Mouse (Mus musculus) frontal cortex, adult (tissue): Measurements from ENCODE around the gene Ttyh2.

Experiments
- ATAC-seq: cut with Nextera tagmentation; 2 replicates; pipeline ENCODE4 v1.9.2; 2017; ENCODE audit warnings: mild to moderate bottlenecking, moderate library complexity, mixed read lengths; ENCODE audit not compliant: low TSS enrichment

The Ttyh2 gene

GRCm38 (mm10) chr11:114704071-114704913 lies 29.1 kb downstream of the Ttyh2 start:
- peak; percentile 62 for ATAC-seq

GRCm38 (mm10) chr11:114706358-114706757 lies 31.1 kb downstream of the Ttyh2 start:
- ATAC-seq = no peak

GRCm38 (mm10) chr11:114711393-114711792 lies 36.2 kb downstream of the Ttyh2 start:
- ATAC-seq = no peak

DNA sequence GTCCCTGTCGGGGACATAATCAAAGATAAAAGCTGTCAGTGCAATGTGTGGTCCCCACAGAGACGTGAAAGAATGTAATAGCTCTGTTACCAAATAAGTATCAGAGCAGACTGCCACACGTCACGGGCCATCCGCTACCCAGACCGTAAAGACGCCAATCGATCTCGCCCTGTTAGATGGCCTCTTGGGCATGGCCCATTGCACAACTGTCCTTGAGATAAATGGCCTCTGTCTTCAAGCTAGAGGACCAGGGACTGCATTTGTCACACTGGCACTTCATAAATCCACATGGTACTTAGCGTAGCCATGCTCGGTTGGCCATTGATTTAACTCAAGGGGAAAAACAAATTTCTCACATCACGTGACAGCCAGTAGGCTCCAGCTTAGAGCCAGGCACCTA lies 36.6 kb downstream of the Ttyh2 start:
- ATAC-seq = no peak

DNA sequence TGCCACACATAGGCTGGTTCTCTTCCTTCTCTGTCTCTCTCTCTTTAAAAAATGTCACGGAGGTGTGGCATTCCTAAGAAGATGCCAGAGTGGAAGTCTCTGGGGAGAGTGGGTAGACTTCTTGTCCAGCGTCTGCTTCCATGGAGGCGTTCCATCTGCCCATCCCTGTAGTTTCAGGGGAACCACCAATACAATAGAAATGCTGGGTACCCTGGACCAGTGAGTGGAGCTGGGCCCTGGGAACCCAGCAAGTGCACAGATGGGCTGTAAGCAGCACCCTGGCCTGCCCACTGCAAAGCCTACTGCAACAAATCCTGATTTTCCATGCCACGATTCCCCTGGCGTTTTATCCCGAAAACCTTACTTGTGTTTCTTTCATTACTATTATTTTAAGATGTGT lies 39.3 kb downstream of the Ttyh2 start:
- peak; percentile 96 for ATAC-seq

- no peak for ATAC-seq
These were observed 40.3 kb downstream of the Ttyh2 start for GRCm38 (mm10) chr11:114715531-114715930.

DNA sequence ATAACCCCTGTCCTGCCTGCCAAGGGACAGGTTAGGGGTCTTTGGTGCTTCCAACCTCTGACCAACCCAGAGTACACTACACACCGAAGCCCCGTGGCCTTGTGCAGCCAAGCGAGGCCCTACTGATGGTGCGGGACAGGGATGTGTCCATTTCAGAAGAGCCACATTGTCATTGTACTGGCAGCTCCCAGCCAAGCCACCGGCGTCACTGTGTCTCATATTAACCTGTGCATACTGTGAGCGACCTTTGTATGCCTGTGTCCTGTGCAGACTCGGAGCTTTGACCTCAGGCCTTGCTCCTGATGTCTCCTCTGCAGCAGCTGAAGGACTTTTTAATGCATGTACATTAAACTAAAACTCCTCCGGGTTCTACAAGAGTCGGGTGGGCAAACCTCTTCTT lies 45.3 kb downstream of the Ttyh2 start:
- no peak for ATAC-seq

GRCm38 (mm10) chr11:114722438-114722837 lies 47.2 kb downstream of the Ttyh2 start:
- ATAC-seq = no peak

GRCm38 (mm10) chr11:114723030-114723429 lies 47.8 kb downstream of the Ttyh2 start:
- ATAC-seq = no peak

GRCm38 (mm10) chr11:114724787-114725590 lies 49.8 kb downstream of the Ttyh2 start:
- peak; percentile 66 for ATAC-seq

DNA sequence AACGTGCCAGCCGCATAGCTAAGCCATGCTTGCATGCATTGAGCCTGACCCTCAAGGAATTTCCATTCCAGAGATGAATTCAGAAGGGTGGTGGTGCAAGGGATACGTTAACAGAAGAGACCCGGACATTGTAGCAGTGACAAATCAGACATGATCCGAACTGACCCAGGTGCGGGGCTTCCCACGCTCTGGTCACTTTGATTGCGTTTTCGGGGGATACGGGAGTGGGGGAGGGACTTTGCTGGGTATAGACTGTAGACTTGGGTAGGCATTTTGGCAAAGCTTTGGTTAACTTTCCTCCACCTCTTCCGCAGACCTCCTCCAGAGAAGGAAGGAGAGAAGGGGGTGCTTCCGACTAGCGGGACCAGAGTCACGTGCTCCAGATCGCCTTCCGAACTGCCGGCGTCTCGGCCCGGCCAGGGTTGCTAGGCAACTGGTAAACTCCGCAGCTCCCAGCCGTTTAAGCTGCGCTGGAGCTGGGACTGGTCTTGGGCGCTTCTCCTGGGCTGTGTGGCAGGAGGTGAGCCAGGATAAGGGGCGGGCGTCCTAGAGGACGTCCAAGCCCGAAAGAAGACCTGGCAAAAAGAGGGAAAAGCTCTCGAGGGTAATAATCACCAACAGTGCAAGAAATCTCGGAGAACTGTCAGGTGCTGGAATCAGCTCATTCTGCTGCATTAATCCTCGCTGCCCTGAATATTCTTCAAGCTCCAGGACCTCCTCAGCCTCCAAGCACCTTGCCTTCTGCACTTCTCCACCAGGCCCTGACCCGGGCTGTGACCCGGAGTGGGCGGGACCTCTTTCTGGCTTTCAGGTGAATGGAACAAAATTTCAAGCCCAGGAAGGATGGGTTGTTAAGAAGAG lies 52.0 kb downstream of the Ttyh2 start, which contains the start of gene Dnaic2:
TSS of gene Dnaic2 (plus strand) at position 444 of the 861 bp plus-strand sequence.
- peak; percentile 80 for ATAC-seq

DNA sequence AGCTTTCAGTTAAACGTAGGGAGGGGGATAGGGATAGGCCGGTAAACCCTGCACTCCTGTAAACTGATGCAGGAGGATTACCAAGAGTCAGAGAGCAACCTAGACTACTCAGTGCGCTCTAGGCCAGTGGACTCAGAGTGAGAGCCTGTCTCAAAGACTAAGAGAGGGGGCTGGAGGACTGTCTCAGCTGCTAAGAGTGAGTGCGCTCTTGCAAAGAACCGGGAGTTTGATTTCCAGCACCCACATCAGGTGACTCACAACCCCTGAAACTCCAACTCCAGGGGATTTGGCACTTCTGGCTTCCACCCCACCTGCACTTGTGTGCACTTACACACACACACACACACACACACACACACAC lies 52.6 kb downstream of the Ttyh2 start:
- no peak for ATAC-seq

DNA sequence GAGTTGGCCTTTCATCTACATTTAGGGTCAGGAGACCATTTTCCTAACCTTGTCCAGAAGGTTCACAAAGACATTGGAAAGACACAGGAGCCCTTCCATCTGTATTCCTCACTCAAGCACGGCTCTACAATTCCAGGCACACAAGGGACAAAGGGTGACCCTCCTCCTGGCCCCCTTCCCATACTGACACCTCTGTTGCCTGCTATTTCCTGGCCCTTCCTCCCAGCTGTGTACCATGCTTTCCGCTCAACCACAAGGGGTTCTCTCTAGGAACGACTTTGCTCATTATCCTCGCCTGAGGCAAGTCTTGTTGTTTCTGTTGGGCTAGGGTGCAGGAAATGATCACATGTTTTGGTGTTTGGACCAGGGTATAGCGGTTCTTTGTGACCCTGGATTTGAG lies 53.1 kb downstream of the Ttyh2 start:
- no peak for ATAC-seq

DNA sequence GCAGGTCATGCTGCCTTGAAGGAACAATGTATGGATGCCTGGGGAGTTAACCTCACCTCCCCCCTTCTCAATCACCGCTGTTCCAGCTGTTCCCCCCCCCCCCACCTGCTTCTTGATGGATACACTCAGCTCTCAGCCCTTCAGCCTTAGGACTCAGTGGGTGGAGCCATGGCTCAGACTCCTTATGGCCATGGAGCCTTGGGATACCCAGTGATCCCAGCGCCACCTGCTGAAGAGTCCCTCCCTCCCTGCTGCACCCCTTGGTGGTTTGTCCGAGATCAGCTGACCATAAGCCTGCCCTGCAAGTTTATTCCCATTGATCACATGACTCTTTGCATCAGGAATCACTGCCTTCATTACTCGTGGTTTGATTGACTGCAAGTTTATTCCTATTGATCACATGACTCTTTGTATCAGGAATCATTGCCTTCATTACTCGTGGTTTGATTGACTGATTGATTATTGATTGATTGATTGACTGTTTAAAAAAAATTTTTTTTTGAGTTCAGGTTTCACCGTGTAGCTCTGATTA lies 54.7 kb downstream of the Ttyh2 start:
- no peak for ATAC-seq

GRCm38 (mm10) chr11:114731711-114732110 lies 56.5 kb downstream of the Ttyh2 start:
- no peak for ATAC-seq

- no peak for ATAC-seq
These were observed 57.7 kb downstream of the Ttyh2 start for GRCm38 (mm10) chr11:114732890-114733289.

DNA sequence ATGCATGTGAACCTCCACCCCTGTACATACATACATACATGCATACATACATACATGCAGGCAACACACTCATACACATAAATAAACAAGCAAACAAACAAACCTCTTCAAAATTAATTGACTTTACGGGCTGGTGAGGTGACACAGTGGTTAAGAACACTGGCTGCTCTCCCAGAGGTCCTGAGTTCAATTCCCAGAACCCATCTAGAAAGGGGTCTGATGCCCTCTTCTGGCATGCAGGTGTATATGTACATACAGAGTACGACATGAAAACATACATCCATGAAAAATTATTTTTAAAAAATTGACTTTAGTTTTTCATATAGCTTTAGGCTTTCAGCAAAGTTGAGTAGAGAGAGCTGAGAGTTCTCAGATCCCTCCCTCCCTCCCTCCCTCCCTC lies 60.9 kb downstream of the Ttyh2 start:
- ATAC-seq = no peak

- ATAC-seq = peak; percentile 82
These were observed 61.8 kb downstream of the Ttyh2 start for GRCm38 (mm10) chr11:114736913-114737624.

DNA sequence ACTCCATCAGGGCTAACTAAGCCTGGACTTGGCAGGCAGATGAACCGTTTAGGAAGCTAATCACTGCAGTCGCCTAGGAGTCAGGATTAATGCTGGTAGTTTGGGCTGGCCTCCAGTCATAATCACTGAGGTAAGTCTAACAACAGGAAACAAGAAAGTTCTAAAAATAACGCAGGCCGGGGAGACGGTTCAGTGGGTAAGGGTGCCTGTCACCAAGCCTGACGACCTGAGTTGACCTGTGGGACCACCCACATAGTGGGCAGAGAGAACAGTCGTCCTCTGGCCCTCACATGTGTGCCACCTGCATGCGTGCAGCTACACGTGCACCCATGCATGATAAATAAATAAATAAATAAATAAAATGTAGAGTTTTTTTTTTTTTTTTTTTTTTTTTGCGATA lies 65.4 kb downstream of the Ttyh2 start:
- no peak for ATAC-seq

DNA sequence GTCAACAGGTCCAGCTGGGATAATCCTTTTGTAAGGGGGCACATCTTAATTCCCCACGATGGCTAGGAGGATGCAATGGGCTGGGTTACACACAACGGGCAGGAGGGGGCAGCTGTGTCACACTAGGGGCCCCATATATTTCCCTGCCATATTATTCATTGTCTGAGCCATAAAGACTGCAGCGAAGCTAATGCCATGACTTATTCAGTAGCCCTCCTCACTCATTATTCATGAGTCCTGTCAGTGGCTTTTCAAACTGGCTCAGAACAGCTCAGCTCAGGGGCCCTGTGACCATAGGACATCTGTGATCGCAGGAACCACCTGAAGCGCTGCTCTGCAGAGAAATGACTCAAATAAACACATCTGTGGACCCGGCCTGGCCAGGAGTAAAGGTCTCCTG lies 66.2 kb downstream of the Ttyh2 start:
- ATAC-seq = no peak

DNA sequence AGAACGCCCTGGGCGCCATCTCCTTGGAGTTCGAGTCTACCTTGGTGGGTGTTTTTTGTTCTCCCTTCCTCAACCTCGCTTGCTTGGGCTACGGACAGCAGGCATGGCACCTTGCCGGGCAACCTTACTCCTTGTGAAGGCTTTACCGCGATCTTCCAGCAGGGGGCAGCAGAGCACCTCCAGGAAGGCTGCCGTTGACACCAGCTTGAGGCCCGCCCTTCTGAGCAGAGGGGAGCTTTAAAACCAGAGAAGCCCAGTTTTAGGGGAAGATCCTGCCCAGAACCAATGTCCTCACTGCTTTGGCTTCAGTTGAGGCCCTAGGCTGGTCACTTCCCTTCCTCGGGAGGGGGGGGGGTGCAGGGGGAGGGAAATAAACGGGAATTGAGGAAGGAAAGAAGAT lies 69.9 kb downstream of the Ttyh2 start:
- ATAC-seq = peak; percentile 87
